Mouse (Mus musculus): ENCODE results near the gene Nhej1. TPM values are rescaled to one million over a fixed set of nuclear protein-coding genes. Genes with fewer than 3 reads are reported as not detected.
A peak's percentile ranks its signal among the peaks of the same experiment; 100 is the strongest.

Nhej1 gene
- polyA plus RNA-seq, 1 experiment from 2014 or later, result 11.0 TPM

DNA sequence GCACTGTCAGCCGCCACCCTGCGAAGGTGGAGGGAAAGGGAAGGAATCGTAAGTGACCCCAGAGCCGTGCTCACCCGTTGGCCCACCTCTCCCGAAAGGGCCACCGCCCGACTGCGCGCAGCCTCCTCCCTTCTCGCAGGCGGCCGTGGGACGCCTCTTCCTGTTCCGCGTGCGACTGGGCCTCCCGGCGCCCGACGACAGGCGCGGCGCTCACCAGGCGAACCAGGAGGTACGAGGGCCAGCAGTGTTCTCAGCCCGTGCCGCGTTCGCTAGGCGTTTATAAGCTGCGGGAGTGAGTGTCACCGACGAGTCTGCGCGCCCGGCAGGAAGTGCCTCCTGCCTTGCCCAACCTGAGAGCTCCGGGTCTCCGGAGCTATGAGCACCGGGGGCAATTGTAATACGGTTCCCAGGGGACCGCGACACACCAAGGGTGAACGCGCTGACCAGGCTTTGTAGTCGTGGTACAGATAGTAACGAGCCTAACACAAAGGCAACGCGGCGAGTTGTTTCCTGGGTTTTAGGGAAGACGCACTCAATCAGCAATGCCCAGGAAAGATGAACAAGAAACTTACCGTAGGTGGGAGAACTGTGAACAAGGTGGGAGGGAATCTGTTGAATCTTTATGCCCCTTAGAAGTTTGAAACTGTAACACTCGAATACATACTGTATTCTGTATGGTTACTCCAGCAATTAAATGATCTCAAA, 16.6 kb upstream of the Nhej1 start:
- Histone ChIP-seq H3K27me3 (ENCODE audit: insufficient read depth, low read length) (no peaks in the 10 kb centered on the region), H3K4me2 (ENCODE audit: low read length) (peak overlapping the region; percentile 88), H3K27ac (peak overlapping the region; percentile 97), H3K9ac (ENCODE audit: low read depth, low read length) (peak overlapping the region; percentile 85), H3K4me3 (replicated peaks; ENCODE audit: low read depth, low read length) (peak overlapping the region; percentile 73), H3K9me3 (replicated peaks; ENCODE audit: low read length) (no peaks in the 10 kb centered on the region), H3K36me3 (ENCODE audit: insufficient read depth, low read length) (peaks cover 30% of the 10 kb centered on the region), H3K4me1 (replicated peaks; ENCODE audit: insufficient read depth, low read length) (peaks cover 14% of the 10 kb centered on the region; the same call in 1 of the 2 replicates)
- TF ChIP-seq CTCF (IDR thresholded peaks at IDR 0.05; ENCODE audit: low read depth), result no peak
- WGBS, result under 1% methylated on average over 53 of the region's 53 CpGs
- ATAC-seq (replicated peaks; ENCODE audit: low FRiP score, low read depth) (peak; percentile 14), DNase-seq (ENCODE audit: low spot score) (peak; percentile 69)

DNA sequence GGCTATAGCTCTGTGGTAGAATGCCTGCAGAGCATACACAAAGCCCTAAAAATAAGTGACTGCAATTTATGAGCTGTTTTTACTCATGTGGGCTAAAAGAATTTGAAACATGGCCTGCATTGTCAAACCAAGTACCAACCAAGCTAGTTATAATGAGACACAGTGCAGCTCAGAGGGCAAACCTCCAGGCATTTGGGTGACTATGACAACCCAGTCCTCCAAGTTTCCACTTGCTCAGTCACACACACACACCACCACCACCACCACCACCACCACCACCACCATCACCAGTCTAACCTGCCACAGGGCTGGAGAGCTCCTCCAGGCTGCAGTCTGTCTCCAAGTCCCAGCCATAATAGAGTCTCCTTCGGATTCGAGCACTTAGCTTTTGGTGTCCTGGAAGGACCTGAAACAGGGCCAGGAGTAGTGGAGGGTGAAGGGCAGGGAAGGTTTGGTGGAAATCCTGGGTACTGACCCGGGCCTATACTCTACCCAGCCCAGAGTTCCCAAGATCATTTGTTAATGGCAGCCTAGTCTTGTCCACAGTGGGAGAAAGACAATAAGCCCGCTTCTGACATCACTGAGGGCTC, 15.7 kb upstream of the Nhej1 start:
- peak overlapping the region; percentile 73 for H3K4me3 ChIP-seq (replicated peaks; ENCODE audit: low read depth, low read length)
- 52% methylated on average over 4 of the region's 4 CpGs for WGBS
- ATAC-seq (replicated peaks; ENCODE audit: low FRiP score, low read depth), result no peak

GRCm38 (mm10) chr1:75138448-75138847, 13.4 kb upstream of the Nhej1 start:
- peaks cover 11% of the 10 kb centered on the region; the same call in 1 of the 2 replicates for H3K4me1 ChIP-seq (replicated peaks; ENCODE audit: insufficient read depth, low read length)
- no peaks in the 10 kb centered on the region for H3K9me3 ChIP-seq (replicated peaks; ENCODE audit: low read length)
- H3K27me3 ChIP-seq (ENCODE audit: insufficient read depth, low read length), result no peaks in the 10 kb centered on the region
- H3K4me2 ChIP-seq (ENCODE audit: low read length), result no peak overlapping the region
- no peak for TF ChIP-seq CTCF (IDR thresholded peaks at IDR 0.05; ENCODE audit: low read depth)
- ATAC-seq (replicated peaks; ENCODE audit: low FRiP score, low read depth), result no peak
- no peak overlapping the region for H3K27ac ChIP-seq
- no peak overlapping the region for H3K4me3 ChIP-seq (replicated peaks; ENCODE audit: low read depth, low read length)
- no peak overlapping the region for H3K9ac ChIP-seq (ENCODE audit: low read depth, low read length)
- WGBS, result 98% methylated on average over 2 of the region's 2 CpGs
- no peak for DNase-seq (ENCODE audit: low spot score)
- H3K36me3 ChIP-seq (ENCODE audit: insufficient read depth, low read length), result peaks cover 20% of the 10 kb centered on the region

More for the DNA sequence above, 15.7 kb upstream of the Nhej1 start:
- no peak for TF ChIP-seq CTCF (IDR thresholded peaks at IDR 0.05; ENCODE audit: low read depth)
- H3K27me3 ChIP-seq (ENCODE audit: insufficient read depth, low read length), result no peaks in the 10 kb centered on the region
- H3K4me1 ChIP-seq (replicated peaks; ENCODE audit: insufficient read depth, low read length), result peaks cover 14% of the 10 kb centered on the region; the same call in 1 of the 2 replicates
- peak overlapping the region; percentile 88 for H3K4me2 ChIP-seq (ENCODE audit: low read length)
- H3K9ac ChIP-seq (ENCODE audit: low read depth, low read length), result peak overlapping the region; percentile 85
- no peaks in the 10 kb centered on the region for H3K9me3 ChIP-seq (replicated peaks; ENCODE audit: low read length)
- peaks cover 31% of the 10 kb centered on the region for H3K36me3 ChIP-seq (ENCODE audit: insufficient read depth, low read length)
- DNase-seq (ENCODE audit: low spot score), result no peak
- peak overlapping the region; percentile 97 for H3K27ac ChIP-seq

DNA sequence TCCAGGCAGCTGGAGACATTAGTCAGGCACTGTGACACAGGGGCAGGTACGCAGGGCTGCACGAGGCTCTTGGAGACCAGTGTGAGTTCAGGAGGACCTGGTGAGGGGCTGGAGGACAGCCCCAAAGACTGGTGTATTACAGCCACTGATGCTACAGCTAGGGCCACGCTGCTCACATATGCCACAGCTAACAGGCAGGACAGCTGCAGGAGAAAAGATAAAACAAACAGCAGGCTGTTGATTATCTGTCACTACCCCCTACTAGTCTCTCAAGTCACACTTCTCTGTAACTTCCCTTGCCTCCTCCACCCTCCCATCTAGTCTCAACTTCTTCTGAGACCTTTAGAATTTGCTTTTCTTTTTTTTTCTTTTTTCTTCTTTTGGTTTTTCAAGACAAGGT, 11.7 kb upstream of the Nhej1 start:
- Histone ChIP-seq H3K4me2 (ENCODE audit: low read length) (no peak overlapping the region), H3K4me1 (replicated peaks; ENCODE audit: insufficient read depth, low read length) (peaks cover 7% of the 10 kb centered on the region; the same call in 1 of the 2 replicates), H3K36me3 (ENCODE audit: insufficient read depth, low read length) (peaks cover 20% of the 10 kb centered on the region), H3K9me3 (replicated peaks; ENCODE audit: low read length) (no peaks in the 10 kb centered on the region), H3K27me3 (ENCODE audit: insufficient read depth, low read length) (no peaks in the 10 kb centered on the region), H3K9ac (ENCODE audit: low read depth, low read length) (no peak overlapping the region), H3K27ac (no peak overlapping the region), H3K4me3 (replicated peaks; ENCODE audit: low read depth, low read length) (no peak overlapping the region)
- WGBS, result 69% methylated on average over 3 of the region's 3 CpGs
- DNase-seq (ENCODE audit: low spot score), result no peak
- no peak for TF ChIP-seq CTCF (IDR thresholded peaks at IDR 0.05; ENCODE audit: low read depth)
- ATAC-seq (replicated peaks; ENCODE audit: low FRiP score, low read depth), result no peak

GRCm38 (mm10) chr1:75136293-75136692, 11.3 kb upstream of the Nhej1 start:
- H3K27ac ChIP-seq, result no peak overlapping the region
- H3K4me3 ChIP-seq (replicated peaks; ENCODE audit: low read depth, low read length), result no peak overlapping the region
- ATAC-seq (replicated peaks; ENCODE audit: low FRiP score, low read depth) (no peak), DNase-seq (ENCODE audit: low spot score) (no peak)
- no peaks in the 10 kb centered on the region for H3K27me3 ChIP-seq (ENCODE audit: insufficient read depth, low read length)
- H3K36me3 ChIP-seq (ENCODE audit: insufficient read depth, low read length), result peaks cover 20% of the 10 kb centered on the region
- TF ChIP-seq CTCF (IDR thresholded peaks at IDR 0.05; ENCODE audit: low read depth), result no peak
- no peak overlapping the region for H3K9ac ChIP-seq (ENCODE audit: low read depth, low read length)
- H3K9me3 ChIP-seq (replicated peaks; ENCODE audit: low read length), result no peaks in the 10 kb centered on the region
- peaks cover 7% of the 10 kb centered on the region; the same call in 1 of the 2 replicates for H3K4me1 ChIP-seq (replicated peaks; ENCODE audit: insufficient read depth, low read length)
- no peak overlapping the region for H3K4me2 ChIP-seq (ENCODE audit: low read length)
- WGBS, result 81% methylated on average over 6 of the region's 6 CpGs

DNA sequence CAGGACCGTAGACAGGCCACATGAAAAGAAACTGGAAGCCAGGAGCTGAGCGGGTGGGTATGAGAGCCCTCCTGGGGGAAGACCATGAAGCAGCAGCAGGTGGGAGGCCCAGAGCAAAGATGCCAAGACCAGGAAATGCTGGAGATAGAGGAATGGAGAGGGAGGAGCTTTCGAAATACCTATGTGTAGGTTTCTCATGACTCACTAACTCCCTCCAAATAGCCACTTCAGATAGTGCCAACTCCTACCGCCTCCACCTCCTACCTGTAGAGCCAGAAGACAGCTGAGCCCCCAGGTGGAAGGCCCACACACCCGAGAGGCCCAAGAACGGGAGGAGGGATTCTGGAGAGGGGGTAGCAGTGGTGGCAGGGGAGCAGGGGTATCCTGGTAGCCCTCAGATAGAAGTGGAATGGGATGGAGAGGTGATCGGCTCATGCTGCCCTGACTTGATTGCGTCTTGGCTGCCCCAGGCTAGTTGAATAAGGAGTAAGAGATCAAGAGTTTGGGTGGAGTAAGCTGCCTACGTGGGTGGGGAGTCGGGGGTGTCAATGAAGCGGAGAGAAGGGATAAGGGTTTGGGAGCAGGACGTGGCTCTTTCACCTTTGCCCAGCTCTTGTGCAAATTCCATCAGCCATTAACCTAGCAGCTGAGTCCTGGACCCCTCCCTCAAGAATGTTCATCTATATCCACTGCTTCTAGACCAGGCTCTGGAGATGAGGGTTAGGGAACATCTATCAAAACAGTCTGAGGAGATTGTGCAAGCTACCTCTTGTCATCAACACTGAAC, 8.6 kb upstream of the Nhej1 start, which contains the start of gene Slc23a3:
Gene Slc23a3 (minus strand): TSS at position 470 of the 787 bp plus-strand sequence.
- H3K4me3 ChIP-seq (replicated peaks; ENCODE audit: low read depth, low read length), result no peak within 1 kb of the TSS
- ATAC-seq (replicated peaks; ENCODE audit: low FRiP score, low read depth), result peak; percentile 85
- H3K36me3 ChIP-seq (ENCODE audit: insufficient read depth, low read length), result peaks cover 16% of the 10 kb centered on the region
- peak within 1 kb of the TSS; percentile 47; the same call in 1 of the 2 replicates for H3K27ac ChIP-seq
- no peak for TF ChIP-seq CTCF (IDR thresholded peaks at IDR 0.05; ENCODE audit: low read depth)
- no peaks in the 10 kb centered on the region for H3K27me3 ChIP-seq (ENCODE audit: insufficient read depth, low read length)
- H3K9me3 ChIP-seq (replicated peaks; ENCODE audit: low read length), result no peaks in the 10 kb centered on the region
- WGBS, result 43% methylated on average over 12 of the region's 12 CpGs
- no peak within 1 kb of the TSS for H3K9ac ChIP-seq (ENCODE audit: low read depth, low read length)
- H3K4me2 ChIP-seq (ENCODE audit: low read length), result peak within 1 kb of the TSS; percentile 33; the same call in 1 of the 2 replicates
- H3K4me1 ChIP-seq (replicated peaks; ENCODE audit: insufficient read depth, low read length), result no peaks in the 10 kb centered on the region
- DNase-seq (ENCODE audit: low spot score), result peak; percentile 42
